Mouse (Mus musculus) embryonic facial prominence, embryonic 14.5 days (tissue): ENCODE data around the gene Il31. TPM values are rescaled to one million over a fixed set of nuclear protein-coding genes. Genes with fewer than 3 reads are reported as not detected.

ENCODE experiments used
- ATAC-seq: fragments of 200-750 bp; cut with Nextera tagmentation; 2 replicates; pipeline ENCODE4 v1.8.0; 2017; ENCODE audit warnings: low read depth, moderate number of reproducible peaks, moderate TSS enrichment
- DNase-seq: peaks from one replicate; pipeline ENCODE4 v3.0.0-alpha.2; 2015; ENCODE audit warnings: low spot score
- H3K27ac ChIP-seq: fragments of 300-500 bp; sonication (generic); replicated peaks from 2 replicates; pipeline ENCODE4 v1.5.1; 2014; ENCODE audit warnings: low read depth, mild to moderate bottlenecking, low read length, moderate library complexity
- H3K27me3 ChIP-seq: fragments of 300-500 bp; sonication (generic); replicated peaks from 2 replicates; pipeline ENCODE4 v1.6.1; 2014; ENCODE audit warnings: low read length; ENCODE audit not compliant: control insufficient read depth, insufficient read depth
- H3K36me3 ChIP-seq: fragments of 300-500 bp; sonication (generic); 2 replicates; pipeline ENCODE4 v1.6.1; 2014; ENCODE audit warnings: low read length, mixed read lengths; ENCODE audit not compliant: control insufficient read depth, insufficient read depth
- H3K4me1 ChIP-seq: fragments of 300-500 bp; sonication (generic); 2 replicates; pipeline ENCODE4 v1.6.1; 2014; ENCODE audit warnings: antibody characterized with exemption, low read length; ENCODE audit not compliant: control insufficient read depth, insufficient read depth
- H3K4me2 ChIP-seq: fragments of 300-500 bp; sonication (generic); 2 replicates; pipeline ENCODE4 v1.6.1; 2014; ENCODE audit warnings: low read depth, mild to moderate bottlenecking, low read length, moderate library complexity, mixed read lengths
- H3K4me3 ChIP-seq: fragments of 300-500 bp; sonication (generic); 2 replicates; pipeline ENCODE4 v1.5.1; 2014; ENCODE audit warnings: low read depth, mild to moderate bottlenecking, low read length
- H3K9ac ChIP-seq: fragments of 300-500 bp; sonication (generic); 2 replicates; pipeline ENCODE4 v1.6.1; 2014; ENCODE audit warnings: low read depth, mild to moderate bottlenecking, low read length, moderate library complexity, mixed read lengths
- H3K9me3 ChIP-seq: fragments of 300-500 bp; sonication (generic); 2 replicates; pipeline ENCODE4 v1.6.1; 2016; ENCODE audit warnings: low read length; ENCODE audit not compliant: control insufficient read depth
- WGBS: fragments of 180-500 bp; shearing (Covaris S2); extraction: QIAGEN DNeasy Blood & Tissue Kit; methylation state at CpG from one replicate; pipeline ENCODE4 v1.1.7; 2014; 5-methylcytosine and 5-hydroxymethylcytosine counted together
- polyA plus RNA-seq: library from polyadenylated mRNA; unstranded; fragments of >200 nt; fragmentation: Nextera tagmentation; extraction: Ambion mirVana; gene quantifications from 2 replicates; pipeline ENCODE4 v1.2.1, GENCODE M21; 2014

The Il31 gene
- polyA plus RNA-seq, 1 experiment from 2014 or later: not detected

GRCm38 (mm10) chr5:123461420-123461819 is 27.9 kb downstream of the Il31 start:
- ATAC-seq: no peak
- Histone ChIP-seq H3K27ac (no peak overlapping the region), H3K9ac (no peak overlapping the region), H3K4me1 (no peaks in the 10 kb centered on the region), H3K36me3 (peaks cover 9% of the 10 kb centered on the region), H3K4me2 (no peak overlapping the region), H3K9me3 (no peaks in the 10 kb centered on the region), H3K27me3 (no peaks in the 10 kb centered on the region), H3K4me3 (no peak overlapping the region)
- DNase-seq: no peak
- WGBS: 56% methylated on average over 5 of the region's 5 CpGs

- Histone ChIP-seq H3K4me3 (no peak overlapping the region), H3K4me2 (no peak overlapping the region), H3K27me3 (no peaks in the 10 kb centered on the region), H3K9me3 (no peaks in the 10 kb centered on the region), H3K27ac (no peak overlapping the region), H3K9ac (no peak overlapping the region), H3K4me1 (no peaks in the 10 kb centered on the region), H3K36me3 (peaks cover 77% of the 10 kb centered on the region)
- ATAC-seq (no peak), DNase-seq (no peak)
- 89% methylated on average over 7 of the region's 7 CpGs for WGBS
Measured at GRCm38 (mm10) chr5:123451886-123452285, 37.4 kb downstream of the Il31 start.

- Histone ChIP-seq H3K9ac (no peak overlapping the region), H3K9me3 (no peaks in the 10 kb centered on the region), H3K4me3 (no peak overlapping the region), H3K4me2 (no peak overlapping the region), H3K27me3 (no peaks in the 10 kb centered on the region), H3K27ac (no peak overlapping the region), H3K36me3 (peaks cover 56% of the 10 kb centered on the region), H3K4me1 (no peaks in the 10 kb centered on the region)
- 86% methylated on average over 5 of the region's 5 CpGs for WGBS
- DNase-seq (peak; percentile 62), ATAC-seq (peak; percentile 72; the same call in 1 of the 2 replicates)
Measured at GRCm38 (mm10) chr5:123444849-123445334, 44.4 kb downstream of the Il31 start.

DNA sequence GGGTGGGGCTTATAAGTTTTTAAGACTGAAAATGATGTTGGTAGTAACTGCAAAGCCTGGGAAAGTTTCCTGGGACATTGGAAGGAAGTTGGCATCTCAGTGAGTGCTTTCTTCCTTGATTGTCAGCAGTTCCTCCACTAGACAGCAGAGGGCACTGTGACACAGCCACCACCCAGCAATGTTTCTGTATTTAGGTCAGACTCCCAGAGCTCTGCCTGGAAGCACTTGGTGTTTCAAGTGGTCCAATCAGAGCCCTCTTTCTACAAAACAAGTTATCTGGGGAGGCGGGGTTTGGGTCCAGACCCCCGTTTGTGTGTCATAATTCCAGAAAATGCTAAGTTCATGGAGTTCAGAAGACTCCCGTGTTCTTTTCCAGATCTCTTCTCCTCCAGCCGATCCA is 45.2 kb downstream of the Il31 start:
- H3K27ac ChIP-seq: no peak overlapping the region
- ATAC-seq (peak; percentile 31; the same call in 1 of the 2 replicates), DNase-seq (peak; percentile 74)
- H3K9me3 ChIP-seq: no peaks in the 10 kb centered on the region
- peaks cover 51% of the 10 kb centered on the region; the same call in 1 of the 2 replicates for H3K36me3 ChIP-seq
- 46% methylated on average over 4 of the region's 4 CpGs for WGBS
- H3K4me1 ChIP-seq: no peaks in the 10 kb centered on the region
- no peak overlapping the region for H3K4me3 ChIP-seq
- H3K9ac ChIP-seq: no peak overlapping the region
- H3K4me2 ChIP-seq: no peak overlapping the region
- H3K27me3 ChIP-seq: no peaks in the 10 kb centered on the region

- no peak overlapping the region for H3K9ac ChIP-seq
- no peak for DNase-seq
- H3K4me1 ChIP-seq: no peaks in the 10 kb centered on the region
- no peaks in the 10 kb centered on the region for H3K9me3 ChIP-seq
- no peak overlapping the region for H3K4me3 ChIP-seq
- no peak overlapping the region for H3K4me2 ChIP-seq
- no peak for ATAC-seq
- WGBS: 83% methylated on average over 3 of the region's 3 CpGs
- peaks cover 42% of the 10 kb centered on the region; the same call in 1 of the 2 replicates for H3K36me3 ChIP-seq
- H3K27ac ChIP-seq: no peak overlapping the region
- H3K27me3 ChIP-seq: no peaks in the 10 kb centered on the region
Measured at GRCm38 (mm10) chr5:123442283-123442682, 47.0 kb downstream of the Il31 start.

DNA sequence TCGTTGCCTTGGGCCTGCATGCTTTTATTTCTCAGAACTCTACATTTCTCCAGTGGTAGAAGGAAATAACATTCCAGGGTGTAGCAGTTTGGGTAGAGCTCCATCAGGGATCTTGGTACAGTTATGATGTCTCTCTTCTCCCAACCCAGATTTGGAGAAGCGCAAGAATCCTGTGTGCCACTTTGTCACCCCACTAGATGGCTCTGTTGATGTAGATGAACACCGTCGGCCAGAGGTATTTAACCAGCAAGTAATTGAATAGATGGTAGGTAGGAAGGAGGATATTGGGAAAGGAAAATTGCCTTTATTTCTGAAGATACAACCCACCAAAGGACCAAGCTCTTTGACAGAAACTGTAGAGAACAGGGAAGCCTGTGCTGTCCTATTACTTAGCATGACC is 48.6 kb downstream of the Il31 start:
- Histone ChIP-seq H3K9ac (no peak overlapping the region), H3K9me3 (no peaks in the 10 kb centered on the region), H3K36me3 (peaks cover 27% of the 10 kb centered on the region; the same call in 1 of the 2 replicates), H3K27ac (no peak overlapping the region), H3K4me1 (0 out of 2 replicates have a peak, but pooled peaks cover 6% of the 10 kb centered on the region), H3K4me3 (no peak overlapping the region), H3K4me2 (no peak overlapping the region), H3K27me3 (no peaks in the 10 kb centered on the region)
- 74% methylated on average over 4 of the region's 4 CpGs for WGBS
- DNase-seq (no peak), ATAC-seq (no peak)

- WGBS: 80% methylated on average over 4 of the region's 4 CpGs
- H3K4me2 ChIP-seq: no peak overlapping the region
- H3K4me3 ChIP-seq: no peak overlapping the region
- ATAC-seq (no peak), DNase-seq (no peak)
- no peak overlapping the region for H3K9ac ChIP-seq
- H3K9me3 ChIP-seq: no peaks in the 10 kb centered on the region
- 0 out of 2 replicates have a peak, but pooled peaks cover 6% of the 10 kb centered on the region for H3K4me1 ChIP-seq
- no peaks in the 10 kb centered on the region for H3K27me3 ChIP-seq
- peaks cover 19% of the 10 kb centered on the region; the same call in 1 of the 2 replicates for H3K36me3 ChIP-seq
- no peak overlapping the region for H3K27ac ChIP-seq
Measured at GRCm38 (mm10) chr5:123439941-123440340, 49.3 kb downstream of the Il31 start.

DNA sequence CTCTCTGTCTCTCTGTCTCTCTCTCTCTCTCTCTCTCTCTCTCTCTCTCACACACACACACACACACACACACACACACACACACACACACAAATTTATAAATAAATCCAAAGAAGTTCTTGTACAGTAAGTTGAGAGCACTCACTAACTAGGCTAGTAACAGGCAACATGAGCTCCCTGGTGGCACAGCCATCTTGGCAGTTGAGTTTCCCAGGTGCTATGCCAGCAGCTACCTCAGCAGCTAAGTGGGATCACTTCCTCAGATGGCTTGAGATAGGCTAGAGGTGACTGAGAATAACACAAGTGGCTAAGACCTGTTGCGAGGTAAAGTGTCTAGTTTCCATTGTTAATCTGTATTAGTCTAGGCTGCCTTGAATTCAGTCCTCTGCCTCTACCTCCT is 50.0 kb downstream of the Il31 start:
- H3K27ac ChIP-seq: no peak overlapping the region
- H3K9ac ChIP-seq: no peak overlapping the region
- H3K27me3 ChIP-seq: no peaks in the 10 kb centered on the region
- no peak overlapping the region for H3K4me3 ChIP-seq
- no peaks in the 10 kb centered on the region for H3K9me3 ChIP-seq
- peaks cover 19% of the 10 kb centered on the region; the same call in 1 of the 2 replicates for H3K36me3 ChIP-seq
- no peak overlapping the region for H3K4me2 ChIP-seq
- no peak for DNase-seq
- H3K4me1 ChIP-seq: 0 out of 2 replicates have a peak, but pooled peaks cover 6% of the 10 kb centered on the region
- 83% methylated on average over 1 of the region's 1 CpGs for WGBS
- no peak for ATAC-seq

- 89% methylated on average over 3 of the region's 3 CpGs for WGBS
- Histone ChIP-seq H3K27me3 (no peaks in the 10 kb centered on the region), H3K4me3 (no peak overlapping the region), H3K27ac (no peak overlapping the region), H3K4me2 (no peak overlapping the region), H3K4me1 (0 out of 2 replicates have a peak, but pooled peaks cover 6% of the 10 kb centered on the region), H3K9ac (no peak overlapping the region), H3K36me3 (peaks cover 15% of the 10 kb centered on the region; the same call in 1 of the 2 replicates), H3K9me3 (no peaks in the 10 kb centered on the region)
- no peak for ATAC-seq
- no peak for DNase-seq
Measured at GRCm38 (mm10) chr5:123438381-123438780, 50.9 kb downstream of the Il31 start.
